Mouse (Mus musculus) limb, embryonic 11.5 days (tissue): ENCODE data around the gene Lrp11. TPM values are rescaled to one million over a fixed set of nuclear protein-coding genes. Genes with fewer than 3 reads are reported as not detected.

ENCODE experiments used
- ATAC-seq: fragments of 200-750 bp; cut with Nextera tagmentation; 2 replicates; pipeline ENCODE4 v1.8.0; 2017; ENCODE audit warnings: low read depth; ENCODE audit not compliant: insufficient number of reproducible peaks, low FRiP score, low TSS enrichment
- DNase-seq: peaks from one replicate; pipeline ENCODE4 v3.0.0-alpha.2; 2015; ENCODE audit warnings: low spot score
- H3K27ac ChIP-seq: fragments of 300-500 bp; sonication (generic); replicated peaks from 2 replicates; pipeline ENCODE4 v1.5.1; 2014; ENCODE audit warnings: low read depth, mild to moderate bottlenecking, low read length
- H3K27me3 ChIP-seq: fragments of 300-500 bp; sonication (generic); 2 replicates; pipeline ENCODE4 v1.6.1; 2014; ENCODE audit warnings: mild to moderate bottlenecking, low read length, mixed read lengths; ENCODE audit not compliant: control insufficient read depth, insufficient read depth
- H3K36me3 ChIP-seq: fragments of 300-500 bp; sonication (generic); 2 replicates; pipeline ENCODE4 v1.6.1; 2014; ENCODE audit warnings: mild to moderate bottlenecking, low read length, moderate library complexity, mixed read lengths; ENCODE audit not compliant: control insufficient read depth, insufficient read depth
- H3K4me1 ChIP-seq: fragments of 300-500 bp; sonication (generic); 2 replicates; pipeline ENCODE4 v1.6.1; 2014; ENCODE audit warnings: low read length, mixed read lengths; ENCODE audit not compliant: control insufficient read depth, insufficient read depth
- H3K4me2 ChIP-seq: fragments of 300-500 bp; sonication (generic); 2 replicates; pipeline ENCODE4 v1.6.1; 2014; ENCODE audit warnings: low read depth, mild to moderate bottlenecking, moderate library complexity; ENCODE audit not compliant: severe bottlenecking
- H3K4me3 ChIP-seq: fragments of 300-500 bp; sonication (generic); 2 replicates; pipeline ENCODE4 v1.5.1; 2014; ENCODE audit warnings: low read depth, low read length
- H3K9ac ChIP-seq: fragments of 300-500 bp; sonication (generic); 2 replicates; pipeline ENCODE4 v1.6.1; 2014; ENCODE audit warnings: mild to moderate bottlenecking, low read length
- H3K9me3 ChIP-seq: fragments of 300-500 bp; sonication (generic); 2 replicates; pipeline ENCODE4 v1.6.1; 2016; ENCODE audit warnings: low read length; ENCODE audit not compliant: control insufficient read depth
- WGBS: fragments of 180-500 bp; shearing (Covaris S2); extraction: QIAGEN DNeasy Blood & Tissue Kit; methylation state at CpG from one replicate; pipeline ENCODE4 v1.1.7; 2014; 5-methylcytosine and 5-hydroxymethylcytosine counted together
- polyA plus RNA-seq: library from polyadenylated mRNA; unstranded; fragments of >200 nt; fragmentation: Nextera tagmentation; extraction: Ambion mirVana; gene quantifications from 2 replicates; pipeline ENCODE4 v1.2.1, GENCODE M21; 2014

Gene Lrp11
- polyA plus RNA-seq, 1 experiment from 2014 or later, result 1.1 TPM

GRCm38 (mm10) chr10:7630951-7631720 lies 41.5 kb downstream of the Lrp11 start:
- Histone ChIP-seq H3K27ac (no peak overlapping the region), H3K9ac (no peak overlapping the region), H3K4me1 (no peaks in the 10 kb centered on the region), H3K9me3 (no peaks in the 10 kb centered on the region), H3K36me3 (no peaks in the 10 kb centered on the region), H3K4me3 (no peak overlapping the region), H3K27me3 (no peaks in the 10 kb centered on the region), H3K4me2 (no peak overlapping the region)
- ATAC-seq (no peak), DNase-seq (no peak)
- WGBS, result 88% methylated on average over 16 of the region's 16 CpGs

- ATAC-seq (no peak), DNase-seq (no peak)
- Histone ChIP-seq H3K9ac (no peak overlapping the region), H3K9me3 (no peaks in the 10 kb centered on the region), H3K4me1 (no peaks in the 10 kb centered on the region), H3K4me3 (no peak overlapping the region), H3K27ac (no peak overlapping the region), H3K4me2 (no peak overlapping the region), H3K36me3 (peaks cover 11% of the 10 kb centered on the region), H3K27me3 (no peaks in the 10 kb centered on the region)
- 98% methylated on average over 12 of the region's 12 CpGs for WGBS
Measured at GRCm38 (mm10) chr10:7640366-7640765, 50.8 kb downstream of the Lrp11 start.

DNA sequence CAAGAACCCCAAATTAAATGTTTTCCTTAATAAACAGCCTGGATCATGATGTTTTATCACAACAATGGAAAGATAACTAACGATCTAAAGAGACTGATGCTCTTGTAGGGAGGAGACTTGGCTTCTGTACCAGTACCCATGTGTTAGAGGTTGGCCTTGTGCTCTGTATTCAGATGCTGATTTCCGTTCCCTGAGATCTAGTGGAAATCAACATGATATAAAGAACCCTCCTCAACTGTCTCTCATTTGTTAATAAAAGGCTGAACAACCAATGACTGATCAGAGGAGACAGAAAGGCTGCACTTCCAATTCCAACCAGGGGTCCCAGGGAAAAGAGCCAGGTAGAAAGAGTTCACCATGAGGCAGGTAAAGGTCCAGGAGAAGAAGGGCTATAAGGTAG lies 56.3 kb downstream of the Lrp11 start:
- H3K27me3 ChIP-seq, result no peaks in the 10 kb centered on the region
- no peak overlapping the region for H3K4me2 ChIP-seq
- H3K36me3 ChIP-seq, result peaks cover 13% of the 10 kb centered on the region; the same call in 1 of the 2 replicates
- ATAC-seq (no peak), DNase-seq (no peak)
- no peaks in the 10 kb centered on the region for H3K9me3 ChIP-seq
- H3K4me3 ChIP-seq, result no peak overlapping the region
- no peak overlapping the region for H3K27ac ChIP-seq
- 88% methylated on average over 2 of the region's 2 CpGs for WGBS
- H3K4me1 ChIP-seq, result no peaks in the 10 kb centered on the region
- no peak overlapping the region for H3K9ac ChIP-seq

DNA sequence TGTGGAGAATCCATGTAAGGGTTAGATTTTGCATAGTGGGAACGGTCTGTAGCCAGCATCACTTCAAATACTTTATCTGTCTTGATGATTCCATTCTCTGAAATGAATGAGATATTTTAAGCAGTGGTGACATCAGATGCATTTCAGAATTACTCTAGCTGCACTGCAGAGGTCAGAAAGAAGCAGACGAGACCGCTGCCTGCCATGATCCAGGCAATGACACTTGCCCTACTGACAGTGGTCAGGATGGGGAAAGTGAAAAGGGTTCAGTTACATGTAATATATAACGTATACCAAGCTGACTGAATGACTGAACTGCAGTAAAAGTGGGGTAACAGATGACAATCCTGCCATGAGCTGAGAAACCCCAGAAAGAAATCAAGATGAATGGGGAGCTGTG lies 59.5 kb downstream of the Lrp11 start:
- H3K9ac ChIP-seq, result no peak overlapping the region
- peaks cover 10% of the 10 kb centered on the region; the same call in 1 of the 2 replicates for H3K36me3 ChIP-seq
- no peaks in the 10 kb centered on the region for H3K4me1 ChIP-seq
- no peak overlapping the region for H3K4me2 ChIP-seq
- H3K27me3 ChIP-seq, result no peaks in the 10 kb centered on the region
- no peaks in the 10 kb centered on the region for H3K9me3 ChIP-seq
- WGBS, result 86% methylated on average over 4 of the region's 4 CpGs
- no peak overlapping the region for H3K4me3 ChIP-seq
- DNase-seq (no peak), ATAC-seq (no peak)
- H3K27ac ChIP-seq, result no peak overlapping the region

DNA sequence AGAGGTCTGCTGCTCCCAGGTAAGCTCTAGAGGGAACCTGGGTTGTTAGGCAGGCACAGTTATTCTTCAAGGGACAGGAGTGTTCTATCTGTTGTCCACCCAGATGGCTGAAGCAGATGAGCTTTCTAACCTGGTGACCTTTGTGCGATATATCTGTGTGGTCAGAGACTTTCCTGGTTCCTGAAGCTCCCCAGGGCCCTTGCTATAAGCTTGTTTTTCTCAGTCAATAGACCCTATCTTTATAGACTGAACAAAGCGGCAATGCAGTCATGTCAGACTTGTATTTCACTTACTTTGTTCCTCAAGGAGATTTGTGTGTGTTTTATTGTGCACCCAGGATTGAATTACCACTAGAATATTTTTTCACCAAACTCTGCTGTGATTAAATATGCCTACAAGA lies 61.5 kb downstream of the Lrp11 start:
- Histone ChIP-seq H3K4me3 (no peak overlapping the region), H3K27ac (no peak overlapping the region), H3K4me2 (no peak overlapping the region), H3K9me3 (no peaks in the 10 kb centered on the region), H3K36me3 (peaks cover 10% of the 10 kb centered on the region; the same call in 1 of the 2 replicates), H3K9ac (no peak overlapping the region), H3K4me1 (no peaks in the 10 kb centered on the region), H3K27me3 (no peaks in the 10 kb centered on the region)
- ATAC-seq, result no peak
- 97% methylated on average over 2 of the region's 2 CpGs for WGBS
- no peak for DNase-seq

DNA sequence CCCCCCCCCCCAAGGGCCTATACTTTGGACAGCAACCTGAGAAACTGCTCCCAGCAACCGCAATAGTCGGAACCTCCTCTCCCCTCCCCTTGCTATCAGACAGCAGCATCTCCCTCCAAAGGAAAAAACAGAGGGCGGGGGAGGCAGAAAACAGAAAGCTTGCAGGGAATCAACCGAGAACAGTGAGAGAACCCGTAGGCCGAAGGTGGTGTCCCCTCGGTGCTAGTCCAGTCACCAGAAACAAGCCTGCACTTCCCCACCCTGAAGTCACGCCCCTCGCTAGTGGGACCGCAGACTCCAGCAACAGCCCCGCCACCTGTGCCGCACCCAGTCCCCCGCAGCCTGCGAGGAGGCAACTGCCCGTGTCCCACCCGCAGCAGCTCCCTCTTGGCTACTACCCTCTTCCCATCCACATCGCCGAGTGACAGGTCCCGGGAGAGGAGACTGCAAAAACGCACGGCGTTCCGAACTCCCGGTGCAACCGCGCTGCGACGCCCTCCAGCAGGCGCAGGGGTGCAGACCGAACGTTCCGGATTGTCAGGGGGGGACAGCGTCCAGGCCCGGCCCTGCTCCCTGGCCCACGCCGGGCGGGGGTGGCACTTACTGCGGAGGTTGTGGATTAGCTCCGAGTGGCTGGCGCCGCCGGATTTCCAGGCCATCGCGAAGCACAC lies 73.0 kb downstream of the Lrp11 start:
- peak overlapping the region; percentile 78 for H3K27ac ChIP-seq
- H3K4me2 ChIP-seq, result peak overlapping the region; percentile 84
- ATAC-seq, result peak; percentile 74
- WGBS, result 0% methylated on average over 44 of the region's 44 CpGs
- no peaks in the 10 kb centered on the region for H3K36me3 ChIP-seq
- H3K4me3 ChIP-seq, result peak overlapping the region; percentile 93
- H3K4me1 ChIP-seq, result peaks cover 3% of the 10 kb centered on the region; the same call in 1 of the 2 replicates
- H3K9ac ChIP-seq, result peak overlapping the region; percentile 82
- no peaks in the 10 kb centered on the region for H3K9me3 ChIP-seq
- DNase-seq, result peak; percentile 80
- H3K27me3 ChIP-seq, result no peaks in the 10 kb centered on the region

- ATAC-seq (peak; percentile 87), DNase-seq (peak; percentile 90)
- peak overlapping the region; percentile 93 for H3K4me3 ChIP-seq
- WGBS, result under 1% methylated on average over 64 of the region's 64 CpGs
- peak overlapping the region; percentile 84 for H3K4me2 ChIP-seq
- no peaks in the 10 kb centered on the region for H3K27me3 ChIP-seq
- no peaks in the 10 kb centered on the region for H3K36me3 ChIP-seq
- H3K27ac ChIP-seq, result peak overlapping the region; percentile 78
- peak overlapping the region; percentile 82 for H3K9ac ChIP-seq
- H3K4me1 ChIP-seq, result peaks cover 6% of the 10 kb centered on the region; the same call in 1 of the 2 replicates
- H3K9me3 ChIP-seq, result no peaks in the 10 kb centered on the region
Measured at GRCm38 (mm10) chr10:7663159-7664026, 73.8 kb downstream of the Lrp11 start.

- Histone ChIP-seq H3K9me3 (no peaks in the 10 kb centered on the region), H3K4me1 (peaks cover 6% of the 10 kb centered on the region; the same call in 1 of the 2 replicates), H3K27ac (no peak overlapping the region), H3K36me3 (no peaks in the 10 kb centered on the region), H3K4me2 (peak overlapping the region; percentile 84), H3K4me3 (peak overlapping the region; percentile 93), H3K9ac (peak overlapping the region; percentile 82), H3K27me3 (no peaks in the 10 kb centered on the region)
- DNase-seq (no peak), ATAC-seq (no peak)
- 67% methylated on average over 6 of the region's 6 CpGs for WGBS
Measured at GRCm38 (mm10) chr10:7664027-7664526, 74.5 kb downstream of the Lrp11 start.
